Mouse (Mus musculus): ENCODE results near the gene Brd7. TPM values are rescaled to one million over a fixed set of nuclear protein-coding genes. Genes with fewer than 3 reads are reported as not detected.

Gene Brd7
- total and polyA plus RNA-seq, 3 experiments: 31.9 to 106 (median 46.3) TPM

GRCm38 (mm10) chr8:88297976-88298732 is 63.8 kb downstream of the Brd7 start:
- H3K4me2 ChIP-seq (ENCODE audit: insufficient read depth, low read depth, poor library complexity, severe bottlenecking): no peak overlapping the region
- H3K4me3 ChIP-seq (replicated peaks in 1 of 3; ENCODE audit: low read depth in 2 of 3, low read length in 2 of 3, poor library complexity in 1 of 3): no peak overlapping the region
- in situ Hi-C loops (cut with MboI; ENCODE audit: low pct_ligation_motif_present, low pct_unique_long_range_greater_than_20kb, low sequenced_read_pairs) (no loop called here), dilution Hi-C loops (cut with MboI; ENCODE audit: extremely low pct_ligation_motif_present, extremely low pct_unique_long_range_greater_than_20kb, low sequenced_read_pairs) (no loop called here)
- TF ChIP-seq NELFE (IDR thresholded peaks at IDR 0.05; ENCODE audit: low read depth, low read length): no peak
- 0 out of 2 replicates have a peak, but pooled peaks have one; percentile 16 for TF ChIP-seq MAX (IDR thresholded peaks at IDR 0.05; ENCODE audit: low read length)
- no peak for TF ChIP-seq SIN3A (IDR thresholded peaks at IDR 0.05; ENCODE audit: low read length)
- TF ChIP-seq KAT2A (IDR thresholded peaks at IDR 0.05; ENCODE audit: insufficient replicate concordance, low read length): no peak
- TF ChIP-seq IRF4 (IDR thresholded peaks at IDR 0.05; ENCODE audit: low read depth, low read length): no peak
- no peaks in the 10 kb centered on the region for H3K9me3 ChIP-seq (replicated peaks; ENCODE audit: low read length)
- DNase-seq (ENCODE audit: extremely low read depth): peak; percentile 57
- H3K9ac ChIP-seq (ENCODE audit: insufficient read depth, low read depth): no peak overlapping the region
- peaks cover 26 to 83% of the 10 kb centered on the region in 2 experiments for H3K4me1 ChIP-seq (ENCODE audit: control insufficient read depth in 1 of 2, insufficient read depth in 2 of 2)
- no peaks in the 10 kb centered on the region for H3K27me3 ChIP-seq (replicated peaks)
- H3K79me2 ChIP-seq (replicated peaks; ENCODE audit: control insufficient read depth, extremely low read depth, insufficient read depth, poor library complexity, severe bottlenecking): 0 out of 2 replicates have a peak, but pooled peaks cover under 1% of the 10 kb centered on the region
- H3K27ac ChIP-seq (ENCODE audit: insufficient read depth, low read depth): no peak overlapping the region
- peaks cover 41 to 78% of the 10 kb centered on the region in 2 experiments for H3K36me3 ChIP-seq (replicated peaks in 1 of 2; ENCODE audit: control insufficient read depth in 1 of 2, insufficient read depth in 1 of 2, low read length in 1 of 2)

GRCm38 (mm10) chr8:88294977-88295376 is 67.0 kb downstream of the Brd7 start:
- Histone ChIP-seq H3K27ac (ENCODE audit: insufficient read depth, low read depth) (no peak overlapping the region), H3K9ac (ENCODE audit: insufficient read depth, low read depth) (no peak overlapping the region), H3K36me3 (replicated peaks in 1 of 2; ENCODE audit: control insufficient read depth in 1 of 2, insufficient read depth in 1 of 2, low read length in 1 of 2) (peaks cover 23 to 61% of the 10 kb centered on the region in 2 experiments), H3K4me3 (replicated peaks in 1 of 3; ENCODE audit: low read depth in 2 of 3, low read length in 2 of 3, poor library complexity in 1 of 3) (peak overlapping the region in 2 of 3 experiments; percentile 60 to 64), H3K4me2 (ENCODE audit: insufficient read depth, low read depth, poor library complexity, severe bottlenecking) (peak overlapping the region; percentile 41; the same call in 1 of the 2 replicates), H3K79me2 (replicated peaks; ENCODE audit: control insufficient read depth, extremely low read depth, insufficient read depth, poor library complexity, severe bottlenecking) (0 out of 2 replicates have a peak, but pooled peaks cover 4% of the 10 kb centered on the region), H3K4me1 (ENCODE audit: control insufficient read depth in 1 of 2, insufficient read depth in 2 of 2) (peaks cover 29 to 96% of the 10 kb centered on the region in 2 experiments), H3K27me3 (replicated peaks) (no peaks in the 10 kb centered on the region), H3K9me3 (replicated peaks; ENCODE audit: low read length) (no peaks in the 10 kb centered on the region)
- TF ChIP-seq RAD21 (IDR thresholded peaks at IDR 0.05; ENCODE audit: low read depth, low read length) (no peak), SIN3A (IDR thresholded peaks at IDR 0.05; ENCODE audit: low read length) (no peak), GABPA (IDR thresholded peaks at IDR 0.05; ENCODE audit: insufficient replicate concordance, low read depth, low read length) (no peak), BHLHE40 (IDR thresholded peaks at IDR 0.05; ENCODE audit: low read depth, low read length) (no peak)
- dilution Hi-C loops (cut with MboI; ENCODE audit: extremely low pct_ligation_motif_present, extremely low pct_unique_long_range_greater_than_20kb, low sequenced_read_pairs) (no loop called here), in situ Hi-C loops (cut with MboI; ENCODE audit: low pct_ligation_motif_present, low pct_unique_long_range_greater_than_20kb, low sequenced_read_pairs) (no loop called here)
- no peak for DNase-seq (ENCODE audit: extremely low read depth)

GRCm38 (mm10) chr8:88293590-88294356 is 68.2 kb downstream of the Brd7 start:
- Histone ChIP-seq H3K4me2 (ENCODE audit: insufficient read depth, low read depth, poor library complexity, severe bottlenecking) (peak overlapping the region; percentile 41), H3K36me3 (replicated peaks in 1 of 2; ENCODE audit: control insufficient read depth in 1 of 2, insufficient read depth in 1 of 2, low read length in 1 of 2) (peaks cover 20 to 49% of the 10 kb centered on the region in 2 experiments), H3K4me1 (ENCODE audit: control insufficient read depth in 1 of 2, insufficient read depth in 2 of 2) (peaks cover 25 to 87% of the 10 kb centered on the region in 2 experiments), H3K9ac (ENCODE audit: insufficient read depth, low read depth) (peak overlapping the region; percentile 39), H3K4me3 (replicated peaks in 1 of 3; ENCODE audit: low read depth in 2 of 3, low read length in 2 of 3, poor library complexity in 1 of 3) (peak overlapping the region; percentile 18 to 64 (median 60)), H3K9me3 (replicated peaks; ENCODE audit: low read length) (no peaks in the 10 kb centered on the region), H3K27ac (ENCODE audit: insufficient read depth, low read depth) (0 out of 2 replicates have a peak overlapping the region, but pooled peaks have one; percentile 21), H3K27me3 (replicated peaks) (no peaks in the 10 kb centered on the region), H3K79me2 (replicated peaks; ENCODE audit: control insufficient read depth, extremely low read depth, insufficient read depth, poor library complexity, severe bottlenecking) (0 out of 2 replicates have a peak, but pooled peaks cover 4% of the 10 kb centered on the region)
- DNase-seq (ENCODE audit: extremely low read depth): peak; percentile 93
- dilution Hi-C loops (cut with MboI; ENCODE audit: extremely low pct_ligation_motif_present, extremely low pct_unique_long_range_greater_than_20kb, low sequenced_read_pairs): no loop called here
- in situ Hi-C loops (cut with MboI; ENCODE audit: low pct_ligation_motif_present, low pct_unique_long_range_greater_than_20kb, low sequenced_read_pairs): no loop called here
- TF ChIP-seq IRF4 (IDR thresholded peaks at IDR 0.05; ENCODE audit: low read depth, low read length): no peak
- peak; percentile 61 for TF ChIP-seq ELF1 (IDR thresholded peaks at IDR 0.05; ENCODE audit: low read depth, low read length)
- no peak for TF ChIP-seq RCOR1 (conservative IDR thresholded peaks at IDR 0.05; ENCODE audit: low read depth, low read length)
- TF ChIP-seq EP300 (IDR thresholded peaks at IDR 0.05; ENCODE audit: low read length): no peak
- TF ChIP-seq SMC3 (IDR thresholded peaks at IDR 0.05; ENCODE audit: low read depth, low read length): no peak
- TF ChIP-seq ZC3H11A (IDR thresholded peaks at IDR 0.05; ENCODE audit: low read depth, low read length): no peak
- no peak for TF ChIP-seq E2F4 (IDR thresholded peaks at IDR 0.05; ENCODE audit: insufficient replicate concordance, low read depth, low read length)
- TF ChIP-seq CHD1 (IDR thresholded peaks at IDR 0.05; ENCODE audit: low read depth, low read length): no peak
- TF ChIP-seq CTCF (conservative IDR thresholded peaks at IDR 0.05 in 1 of 2, IDR thresholded peaks at IDR 0.05 in 1 of 2; ENCODE audit: low read depth in 2 of 2, low read length in 2 of 2): no peak
- no peak for TF ChIP-seq ZNF384 (IDR thresholded peaks at IDR 0.05; ENCODE audit: low read depth, low read length)
- no peak for TF ChIP-seq GABPA (IDR thresholded peaks at IDR 0.05; ENCODE audit: insufficient replicate concordance, low read depth, low read length)
- no peak for TF ChIP-seq TCF12 (IDR thresholded peaks at IDR 0.05; ENCODE audit: low read depth, low read length)
- TF ChIP-seq JUN (IDR thresholded peaks at IDR 0.05; ENCODE audit: insufficient read depth, low read depth, low read length): no peak
- no peak for TF ChIP-seq ETS1 (conservative IDR thresholded peaks at IDR 0.05; ENCODE audit: low read depth, low read length)
- no peak for TF ChIP-seq NRF1 (IDR thresholded peaks at IDR 0.05; ENCODE audit: low read depth, low read length)
- no peak for TF ChIP-seq PAX5 (IDR thresholded peaks at IDR 0.05; ENCODE audit: low read length)
